Mouse (Mus musculus) small intestine, adult 2 months (tissue): ENCODE measurements at regions not wholly inside any gene's neighbourhood (a gene's known extent, or its start where the extent isn't known, plus 50 kb on each side); places are given as distances from the start of the nearest gene placed in this dataset.

Experiments
- H3K27ac ChIP-seq: fragments of 200-500 bp; 2 replicates; pipeline ENCODE4 v1.5.1; 2012; ENCODE audit warnings: low read depth, low read length, control low read depth, inconsistent platforms; ENCODE audit not compliant: insufficient read depth
- H3K27me3 ChIP-seq: fragments of 200-500 bp; 2 replicates; pipeline ENCODE4 v1.6.1; 2012; ENCODE audit warnings: mild to moderate bottlenecking, moderate library complexity, low read length, inconsistent platforms; ENCODE audit not compliant: control insufficient read depth, insufficient read depth
- H3K36me3 ChIP-seq: fragments of 200-500 bp; 2 replicates; pipeline ENCODE4 v1.6.1; 2012; ENCODE audit warnings: mild to moderate bottlenecking, low read length, control low read depth, inconsistent platforms; ENCODE audit not compliant: control insufficient read depth, insufficient read depth
- H3K4me1 ChIP-seq: fragments of 200-500 bp; 2 replicates; pipeline ENCODE4 v1.6.1; 2012; ENCODE audit warnings: low read length, inconsistent platforms, mixed read lengths; ENCODE audit not compliant: control insufficient read depth, insufficient read depth, insufficient read length
- H3K4me3 ChIP-seq: fragments of 200-500 bp; 2 replicates; pipeline ENCODE4 v1.5.1; 2012; ENCODE audit warnings: low read depth, mild to moderate bottlenecking, control low read depth, inconsistent platforms, low read length, moderate library complexity
- CTCF ChIP-seq: fragments of 200-500 bp; IDR thresholded peaks from 2 replicates; pipeline ENCODE4 v1.5.1; 2012; ENCODE audit warnings: low read depth, mild to moderate bottlenecking, control low read depth, inconsistent platforms, low read length, moderate library complexity, mixed read lengths; ENCODE audit not compliant: insufficient replicate concordance, insufficient read length; ENCODE audit errors: extremely low read depth
- POLR2A ChIP-seq: fragments of 200-500 bp; IDR thresholded peaks from 2 replicates; pipeline ENCODE4 v1.6.1; 2012; ENCODE audit warnings: low read depth, mild to moderate bottlenecking, control low read depth, inconsistent platforms, low read length, moderate library complexity
- WGBS: fragments of 180-500 bp; shearing (Covaris S2); methylation state at CpG from one replicate; pipeline ENCODE4 v1.1.7; 2018; 5-methylcytosine and 5-hydroxymethylcytosine counted together

GRCm38 (mm10) chr5:45072529-45072928, 273.0 kb upstream of the Ldb2 start:
- no peak overlapping the region for H3K4me3 ChIP-seq
- no peaks in the 10 kb centered on the region for H3K36me3 ChIP-seq
- H3K4me1 ChIP-seq, result no peaks in the 10 kb centered on the region
- TF ChIP-seq POLR2A (no peak), CTCF (no peak)
- no peak overlapping the region for H3K27ac ChIP-seq
- WGBS, result 86% methylated on average over 1 of the region's 1 CpGs
- no peaks in the 10 kb centered on the region for H3K27me3 ChIP-seq

DNA sequence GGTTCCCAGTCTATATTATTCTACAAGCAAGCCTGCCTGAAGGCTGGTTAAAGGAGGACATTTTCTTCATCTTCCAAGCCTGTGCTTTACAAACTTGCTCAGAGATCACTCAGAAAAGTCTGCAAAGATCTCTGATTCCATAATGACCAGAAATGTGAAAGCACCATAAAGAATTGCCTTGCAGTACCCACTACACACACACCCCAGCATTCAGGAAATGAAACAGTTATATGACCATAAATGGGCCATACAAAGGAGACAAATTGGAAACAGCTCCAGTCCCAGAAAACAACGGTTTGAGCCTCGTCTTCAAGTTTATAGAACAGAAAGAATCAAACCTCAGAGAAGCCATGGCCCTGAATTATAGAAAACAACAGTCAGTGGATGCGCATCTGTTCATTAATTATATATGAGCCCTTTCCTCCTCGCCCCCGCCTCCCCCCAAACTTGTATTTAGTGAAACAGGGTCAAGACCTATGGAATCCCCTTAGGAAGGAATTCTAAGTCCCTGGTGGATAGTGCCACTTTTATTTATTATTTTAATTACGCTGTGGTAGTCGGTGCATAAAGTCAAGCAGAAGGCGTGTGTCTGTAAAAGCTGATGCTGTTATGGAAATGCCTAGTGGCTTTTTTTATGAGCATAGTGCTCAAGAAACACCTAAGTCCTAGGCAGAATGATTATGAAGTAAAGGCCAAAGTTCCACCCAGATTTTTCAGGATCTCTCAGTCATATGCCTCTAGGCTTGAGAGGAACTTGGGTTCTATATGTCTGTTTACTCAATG, 266.6 kb upstream of the Ldb2 start:
- Histone ChIP-seq H3K4me1 (no peaks in the 10 kb centered on the region), H3K27ac (no peak overlapping the region), H3K27me3 (no peaks in the 10 kb centered on the region), H3K36me3 (no peaks in the 10 kb centered on the region), H3K4me3 (no peak overlapping the region)
- no peak for TF ChIP-seq POLR2A
- TF ChIP-seq CTCF, result no peak
- 85% methylated on average over 8 of the region's 8 CpGs for WGBS

DNA sequence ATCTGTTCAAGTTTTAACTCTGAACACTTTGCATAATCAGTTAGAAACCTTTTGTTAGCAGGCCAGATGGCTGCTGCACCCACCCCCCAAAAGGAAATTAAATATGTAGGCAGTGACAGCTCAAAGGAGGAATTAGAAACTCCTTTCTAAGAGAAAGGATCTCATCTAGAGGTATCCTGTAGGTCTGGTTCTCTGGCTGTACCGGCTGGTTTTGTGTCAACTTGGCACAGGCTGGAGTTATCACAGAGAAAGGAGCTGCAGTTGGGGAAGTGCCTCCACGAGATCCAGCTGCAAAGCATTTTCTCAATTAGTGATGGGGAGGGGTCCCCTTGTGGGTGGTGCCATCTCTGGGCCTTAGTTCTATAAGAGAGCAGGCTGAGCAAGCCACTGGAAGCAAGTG, 263.1 kb upstream of the Ldb2 start:
- no peak for TF ChIP-seq CTCF
- TF ChIP-seq POLR2A, result no peak
- 43% methylated on average over 2 of the region's 2 CpGs for WGBS
- H3K4me3 ChIP-seq, result no peak overlapping the region
- H3K36me3 ChIP-seq, result no peaks in the 10 kb centered on the region
- H3K4me1 ChIP-seq, result no peaks in the 10 kb centered on the region
- H3K27ac ChIP-seq, result no peak overlapping the region
- H3K27me3 ChIP-seq, result no peaks in the 10 kb centered on the region

- no peaks in the 10 kb centered on the region for H3K36me3 ChIP-seq
- H3K4me3 ChIP-seq, result no peak overlapping the region
- no peaks in the 10 kb centered on the region for H3K27me3 ChIP-seq
- H3K4me1 ChIP-seq, result no peaks in the 10 kb centered on the region
- WGBS, result 64% methylated on average over 4 of the region's 4 CpGs
- H3K27ac ChIP-seq, result no peak overlapping the region
- TF ChIP-seq CTCF (no peak), POLR2A (no peak)
Measured at GRCm38 (mm10) chr5:45055276-45055959, 255.9 kb upstream of the Ldb2 start.

GRCm38 (mm10) chr5:45049410-45049809, 249.9 kb upstream of the Ldb2 start:
- TF ChIP-seq POLR2A, result no peak
- no peak for TF ChIP-seq CTCF
- H3K4me1 ChIP-seq, result no peaks in the 10 kb centered on the region
- no peak overlapping the region for H3K4me3 ChIP-seq
- H3K27me3 ChIP-seq, result no peaks in the 10 kb centered on the region
- no peaks in the 10 kb centered on the region for H3K36me3 ChIP-seq
- no peak overlapping the region for H3K27ac ChIP-seq

- Histone ChIP-seq H3K4me3 (no peak overlapping the region), H3K27ac (no peak overlapping the region), H3K4me1 (no peaks in the 10 kb centered on the region), H3K27me3 (no peaks in the 10 kb centered on the region), H3K36me3 (no peaks in the 10 kb centered on the region)
- 47% methylated on average over 2 of the region's 2 CpGs for WGBS
- TF ChIP-seq CTCF, result no peak
- TF ChIP-seq POLR2A, result no peak
Measured at GRCm38 (mm10) chr5:45042914-45043313, 243.4 kb upstream of the Ldb2 start.

DNA sequence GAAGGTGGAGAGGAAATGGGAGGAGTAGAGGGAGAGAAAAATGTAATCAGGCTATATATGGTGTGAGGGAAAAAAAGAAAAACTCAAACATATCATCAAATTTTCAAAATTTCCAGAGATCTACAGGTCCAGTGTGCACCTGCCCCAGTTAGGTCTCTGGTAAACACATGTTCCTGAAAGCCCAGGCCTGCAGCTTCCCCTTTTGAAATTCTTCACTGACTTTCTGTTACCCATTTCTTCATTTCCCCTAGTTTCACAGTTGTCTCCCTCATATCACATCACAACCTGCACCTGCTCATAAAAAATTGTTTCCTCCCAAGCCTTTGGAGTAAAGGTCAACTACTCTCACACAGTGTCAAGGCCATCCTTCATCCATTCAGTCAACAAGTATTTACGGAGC, 236.9 kb upstream of the Ldb2 start:
- WGBS, result 41% methylated on average over 1 of the region's 1 CpGs
- Histone ChIP-seq H3K36me3 (no peaks in the 10 kb centered on the region), H3K27ac (no peak overlapping the region), H3K4me3 (no peak overlapping the region), H3K4me1 (no peaks in the 10 kb centered on the region), H3K27me3 (no peaks in the 10 kb centered on the region)
- TF ChIP-seq POLR2A (no peak), CTCF (no peak)
